Mouse (Mus musculus): Measurements from ENCODE around the gene Cyp27b1. TPM values are rescaled to one million over a fixed set of nuclear protein-coding genes. Genes with fewer than 3 reads are reported as not detected.
"Not testable (repeated sequence)": the region's sequence is repeated elsewhere in the genome, so short reads cannot be mapped to it uniquely, and the experiment has no call there.

Gene Cyp27b1
- total RNA-seq, 2 experiments from 2014 or later = 0.26 to 0.76 TPM

DNA sequence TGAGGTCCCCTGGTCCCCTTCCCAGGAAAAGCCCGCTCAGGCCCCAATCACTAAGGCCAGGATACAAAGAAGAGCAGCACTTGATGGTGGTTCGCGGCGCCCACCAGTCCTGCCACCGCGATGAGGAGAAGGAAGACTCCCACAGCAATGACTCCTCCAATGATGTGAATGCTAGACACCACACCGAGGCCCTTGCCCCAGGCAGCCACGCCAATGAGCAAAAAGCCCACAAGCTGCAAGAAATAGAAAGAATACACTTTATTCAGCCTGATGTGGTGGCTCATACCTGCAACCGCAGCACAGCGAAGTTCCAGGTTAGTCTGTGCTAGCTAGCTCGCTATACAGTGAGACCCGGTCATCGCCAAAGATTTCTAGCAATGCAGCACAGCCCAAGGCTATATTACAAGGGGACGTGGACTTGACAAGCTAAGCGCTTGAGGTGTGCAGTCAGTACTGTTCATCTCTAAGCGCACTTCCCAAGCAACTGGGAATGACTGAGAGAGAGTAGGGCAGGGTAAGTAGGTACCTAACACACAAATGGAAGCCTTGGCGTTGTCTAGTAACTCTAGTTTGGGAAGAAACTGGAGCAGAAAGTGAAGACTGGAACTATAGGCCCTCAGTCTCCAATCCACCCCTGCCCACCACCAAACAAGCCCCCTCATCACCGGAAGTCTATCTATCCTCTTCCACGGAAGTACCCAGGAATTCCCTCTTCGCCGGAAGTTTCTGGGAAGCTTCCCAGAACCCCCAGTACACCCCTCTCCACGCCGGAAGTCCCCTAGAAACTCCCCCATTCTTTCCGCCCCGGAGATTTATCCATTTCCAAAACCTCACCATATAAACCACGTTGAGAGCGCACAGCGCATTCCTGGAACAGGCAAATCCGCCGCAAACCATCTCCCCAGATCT is 21.5 kb downstream of the Cyp27b1 start:
- no peak for DNase-seq

- peak; percentile 94 for DNase-seq
These were observed 22.4 kb downstream of the Cyp27b1 start, which contains the start of gene Tspan31 for GRCm38 (mm10) chr10:127070190-127071121. Tspan31 (minus strand) TSS chr10:127070264.

GRCm38 (mm10) chr10:127071203-127071602 is 23.2 kb downstream of the Cyp27b1 start:
- no peak for DNase-seq

DNA sequence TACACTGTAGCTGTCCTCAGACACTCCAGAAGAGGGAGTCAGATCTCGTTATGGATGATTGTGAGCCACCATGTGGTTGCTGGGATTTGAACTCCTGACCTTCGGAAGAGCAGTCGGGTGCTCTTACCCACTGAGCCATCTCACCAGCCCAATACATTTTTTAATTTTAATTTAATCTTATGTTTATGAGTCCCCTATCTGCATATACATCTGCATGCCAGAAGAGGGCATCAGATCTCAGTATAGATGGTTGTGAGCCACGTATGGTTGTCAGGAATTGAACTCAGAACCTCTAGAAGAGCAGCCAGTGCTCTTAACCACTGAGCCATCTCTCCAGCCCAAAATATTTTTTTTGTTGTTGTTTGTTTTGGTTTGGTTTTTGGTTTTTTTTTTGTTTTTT is 24.2 kb downstream of the Cyp27b1 start:
- not testable (repeated sequence) for DNase-seq

DNA sequence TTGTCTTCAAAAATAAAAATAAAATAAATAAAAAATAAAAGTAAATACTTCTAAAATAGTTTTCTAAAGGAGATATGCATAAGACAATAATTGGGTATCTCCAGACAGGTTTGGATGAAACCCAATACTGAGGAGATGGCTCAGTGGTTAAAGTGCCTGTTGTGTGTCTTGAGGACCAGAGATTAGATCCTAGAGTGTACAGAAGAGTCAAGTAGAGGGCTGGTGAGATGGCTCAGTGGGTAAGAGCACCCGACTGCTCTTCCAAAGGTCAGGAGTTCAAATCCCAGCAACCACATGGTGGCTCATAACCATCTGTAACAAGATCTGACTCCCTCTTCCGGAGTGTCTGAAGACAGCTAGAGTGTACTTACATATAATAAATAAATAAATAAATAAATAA is 24.9 kb downstream of the Cyp27b1 start:
- not testable (repeated sequence) for DNase-seq

- no peak for DNase-seq
These were observed 25.9 kb downstream of the Cyp27b1 start for GRCm38 (mm10) chr10:127073981-127074380.

- no peak for DNase-seq
These were observed 27.0 kb downstream of the Cyp27b1 start, which contains the start of gene Agap2 for GRCm38 (mm10) chr10:127075080-127075479. Agap2 (plus strand) TSS chr10:127075284.

DNA sequence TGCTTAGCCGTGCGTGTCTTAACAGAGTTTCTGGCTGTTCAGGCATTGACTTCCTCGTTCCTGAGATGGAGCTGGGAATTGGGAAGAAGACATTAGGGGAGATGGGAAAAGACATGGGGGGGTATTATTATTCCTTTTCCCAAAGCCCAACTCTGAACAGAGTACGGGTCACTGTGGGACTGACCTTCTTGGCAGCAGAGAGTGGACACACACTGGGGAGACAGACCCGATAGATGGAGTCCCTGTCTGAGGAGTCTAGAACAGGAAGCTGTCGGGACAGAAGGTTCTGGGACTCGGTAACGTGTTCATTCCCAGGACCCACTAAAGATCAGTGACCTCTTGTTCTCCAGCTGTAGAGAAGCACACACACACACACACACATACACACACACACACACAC is 27.6 kb downstream of the Cyp27b1 start:
- DNase-seq = no peak

GRCm38 (mm10) chr10:127076082-127076481 is 28.0 kb downstream of the Cyp27b1 start:
- DNase-seq = no peak

- no peak for DNase-seq
These were observed 29.5 kb downstream of the Cyp27b1 start for GRCm38 (mm10) chr10:127077515-127077914.

DNA sequence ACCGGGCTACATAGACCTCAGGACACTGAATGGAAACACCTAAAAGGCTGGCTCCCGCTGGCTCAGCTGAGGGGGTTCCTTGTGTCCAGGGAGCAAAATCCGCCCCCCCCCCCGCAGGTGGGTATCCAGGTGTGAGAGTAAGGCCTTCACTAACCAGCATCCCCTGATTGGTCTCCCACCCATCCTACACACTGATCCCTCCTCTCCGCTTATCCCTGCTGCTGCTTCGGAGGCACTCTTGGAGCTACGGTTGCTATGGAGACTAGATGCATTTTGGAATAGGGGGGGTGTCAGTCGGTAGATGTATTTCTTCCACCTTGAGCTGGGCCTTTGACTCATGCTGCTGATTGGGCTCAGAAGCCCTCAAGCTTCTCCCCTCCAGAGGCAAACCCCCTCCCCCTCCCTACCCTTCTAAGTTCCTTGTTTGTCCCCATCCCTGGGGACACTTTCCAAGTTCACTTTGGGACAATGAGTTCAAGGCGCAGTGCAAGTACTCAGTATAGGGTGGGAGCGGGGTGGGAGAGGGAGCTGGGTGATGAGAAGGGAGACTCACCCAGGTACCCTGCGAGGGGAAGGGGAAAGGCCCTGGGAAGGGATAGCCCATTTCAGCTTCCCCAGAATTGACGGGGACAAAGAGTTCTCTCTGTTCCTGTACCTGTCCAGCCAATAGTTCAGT is 30.1 kb downstream of the Cyp27b1 start:
- no peak for DNase-seq

- no peak for DNase-seq
These were observed 30.9 kb downstream of the Cyp27b1 start for GRCm38 (mm10) chr10:127078677-127079575.

- peak in 1 of 2 experiments; percentile 31 for DNase-seq
These were observed 31.8 kb downstream of the Cyp27b1 start for GRCm38 (mm10) chr10:127079665-127080391.

DNA sequence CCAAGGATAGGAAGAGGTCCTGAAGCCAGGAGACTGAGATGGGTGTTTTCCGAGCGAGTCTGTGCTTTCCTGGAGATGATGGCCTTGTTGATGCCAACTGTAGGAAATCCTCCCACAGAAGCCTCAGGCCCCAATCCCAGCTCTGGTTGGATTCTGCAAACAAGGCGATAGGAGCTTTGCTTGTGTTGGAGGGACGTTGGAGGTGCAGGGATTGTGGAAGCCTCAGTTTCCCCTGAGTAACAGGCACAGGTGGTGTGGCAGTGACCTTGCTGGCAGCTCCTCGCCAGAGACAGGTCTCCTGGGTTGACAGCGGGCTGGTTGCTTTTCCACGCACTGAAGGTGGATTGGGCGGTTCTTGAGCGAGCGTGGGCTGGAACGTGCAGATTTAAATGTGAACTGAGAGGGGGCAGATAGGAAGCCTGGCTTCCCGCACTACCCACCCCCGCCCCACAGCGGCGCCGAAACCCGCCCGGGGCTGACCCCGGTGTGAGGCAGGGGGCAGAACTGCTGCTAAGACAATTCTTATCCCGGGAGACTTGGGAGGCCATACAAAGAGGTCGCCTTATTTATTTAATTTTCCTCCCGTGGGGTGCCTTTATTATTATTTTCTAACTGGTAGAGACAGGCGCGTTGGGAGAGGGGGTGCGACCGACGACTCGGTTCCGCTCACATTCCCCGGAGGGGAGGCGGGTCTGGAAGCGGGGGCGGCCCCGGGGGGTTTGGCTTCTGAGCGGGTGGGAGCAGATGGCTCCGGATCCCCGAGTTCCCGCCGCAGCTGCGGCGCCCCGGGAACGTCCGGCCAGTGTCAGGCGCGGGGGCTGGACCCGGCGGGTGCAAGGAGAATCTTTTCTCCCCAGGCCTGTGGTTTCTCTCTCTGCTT is 33.1 kb downstream of the Cyp27b1 start:
- peak in 1 of 2 experiments; percentile 35 for DNase-seq

DNA sequence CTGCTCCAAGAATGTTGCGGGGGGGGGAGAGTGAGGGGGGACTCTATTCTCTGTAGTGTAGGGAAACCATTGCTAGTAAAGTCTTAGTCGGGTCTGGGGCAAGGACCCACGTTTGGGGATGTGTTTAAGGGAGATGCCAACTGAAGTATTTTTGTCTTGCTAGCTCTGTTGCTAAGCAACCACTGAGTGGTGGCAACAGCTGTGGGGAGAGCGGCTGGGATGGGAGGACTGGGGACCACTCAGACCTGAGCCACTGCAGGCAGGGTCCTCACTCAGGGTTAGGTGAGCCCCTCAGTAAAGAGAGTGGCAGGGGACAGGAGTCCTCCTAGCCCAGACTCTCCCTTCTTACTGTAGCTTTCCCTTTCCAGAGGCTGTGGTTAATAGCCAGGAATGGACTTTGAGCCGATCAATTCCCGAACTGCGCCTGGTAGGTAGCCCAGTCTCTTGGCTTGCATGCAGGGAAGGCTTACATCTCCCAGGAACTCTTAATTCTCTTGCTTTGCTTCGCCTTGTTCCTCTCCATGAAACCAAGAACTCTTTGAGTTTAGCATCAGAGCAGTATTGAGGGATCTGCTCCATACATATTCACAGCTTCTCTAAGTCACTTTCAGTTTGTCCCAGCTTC is 34.1 kb downstream of the Cyp27b1 start:
- no peak for DNase-seq

GRCm38 (mm10) chr10:127083292-127083914 is 35.4 kb downstream of the Cyp27b1 start:
- DNase-seq = no peak

- no peak for DNase-seq
These were observed 35.9 kb downstream of the Cyp27b1 start for GRCm38 (mm10) chr10:127083915-127084306.

DNA sequence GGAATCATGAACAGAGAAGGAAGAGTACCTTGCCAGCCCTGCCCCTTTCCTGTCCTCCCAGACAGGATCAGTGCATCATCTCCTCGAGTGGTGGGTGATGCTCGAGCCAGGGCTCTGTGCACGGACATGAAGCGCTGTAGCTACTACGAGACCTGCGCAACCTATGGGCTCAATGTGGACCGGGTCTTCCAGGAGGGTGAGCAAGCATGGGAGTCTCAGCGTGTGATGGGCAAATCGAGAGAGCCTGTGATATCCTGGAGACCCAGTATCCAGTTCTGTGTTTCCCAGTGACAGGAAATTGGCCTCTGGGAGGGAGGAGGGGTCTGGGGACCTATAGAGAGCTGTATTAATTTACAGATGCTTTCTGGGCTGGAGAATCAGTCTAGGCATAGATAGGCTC is 37.0 kb downstream of the Cyp27b1 start:
- no peak for DNase-seq
